Mouse (Mus musculus) kidney, adult 9 months (tissue): ENCODE results near the gene Stat1.

ENCODE experiments used
- DNase-seq: peaks from one replicate; pipeline ENCODE4 v3.0.0; 2022

The Stat1 gene

DNA sequence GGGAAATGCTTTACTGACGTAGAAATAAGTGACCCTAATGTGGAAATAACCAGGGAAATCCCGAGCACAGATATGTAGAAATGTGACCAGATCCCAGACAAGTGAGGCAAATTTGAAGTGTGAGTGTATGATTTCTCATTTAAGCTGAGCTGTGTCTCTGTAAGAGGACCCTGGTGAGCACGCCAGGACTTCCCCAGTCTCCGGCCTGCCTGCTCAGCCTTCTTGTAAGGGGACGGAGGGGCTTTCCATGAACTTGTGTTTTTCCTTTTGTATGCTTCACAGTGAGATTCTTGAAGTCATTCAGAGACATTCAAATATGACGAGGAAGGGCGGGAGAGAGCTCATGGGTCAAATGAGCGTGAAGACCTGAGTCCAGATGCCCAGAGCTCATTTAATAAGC lies 14.0 kb downstream of the Stat1 start:
- no peak for DNase-seq

DNA sequence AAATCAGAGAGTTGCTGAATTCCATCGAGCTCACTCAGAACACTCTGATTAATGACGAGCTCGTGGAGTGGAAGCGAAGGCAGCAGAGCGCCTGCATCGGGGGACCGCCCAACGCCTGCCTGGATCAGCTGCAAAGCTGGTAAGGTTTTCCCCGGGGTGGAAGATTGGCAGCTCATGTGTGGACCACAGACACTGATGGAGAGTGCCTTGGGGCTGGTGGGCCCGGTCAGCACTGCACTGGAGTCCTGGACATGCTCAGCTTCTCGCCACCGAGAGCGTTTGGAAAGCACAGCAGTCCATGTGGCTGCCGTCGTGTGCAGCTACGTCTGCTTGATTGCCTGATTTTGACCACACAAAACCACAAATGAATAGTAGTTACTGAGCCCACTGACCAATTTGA lies 18.1 kb downstream of the Stat1 start:
- DNase-seq, result no peak

DNA sequence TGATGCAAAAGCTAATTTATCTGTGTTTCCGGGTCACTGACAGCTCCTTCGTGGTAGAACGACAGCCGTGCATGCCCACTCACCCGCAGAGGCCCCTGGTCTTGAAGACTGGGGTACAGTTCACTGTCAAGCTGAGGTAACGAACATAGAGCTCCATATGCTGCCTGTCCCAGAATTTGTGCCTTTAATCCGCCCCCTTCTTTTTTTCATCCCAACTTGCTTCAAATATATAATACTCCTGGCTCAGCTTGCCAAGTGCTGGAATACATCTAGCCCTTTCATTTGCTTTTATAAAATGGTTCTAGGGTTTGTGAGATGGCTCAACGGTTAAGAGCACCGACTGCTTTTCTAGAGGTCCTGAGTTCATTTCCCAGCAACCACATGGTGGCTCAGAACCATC lies 21.3 kb downstream of the Stat1 start:
- DNase-seq, result no peak

DNA sequence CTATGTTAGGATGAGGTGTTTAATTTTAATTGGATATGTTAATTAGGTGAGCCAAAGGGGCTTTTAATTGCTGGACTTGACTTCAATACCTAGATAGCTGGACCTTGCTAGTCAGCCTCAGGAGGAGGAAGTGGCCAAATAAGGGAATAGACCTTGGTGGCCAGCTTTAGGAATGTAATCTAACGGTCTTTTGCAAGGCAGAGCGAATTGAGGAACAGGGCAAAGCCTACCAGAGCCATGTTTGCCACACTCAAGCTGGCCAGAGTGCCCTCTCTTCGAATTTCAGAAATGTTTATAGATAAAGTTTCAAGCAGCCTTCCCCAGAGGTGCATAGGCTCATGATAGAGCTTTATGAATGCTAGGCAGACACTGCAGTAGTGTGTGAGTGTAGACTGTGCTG lies 22.2 kb downstream of the Stat1 start:
- no peak for DNase-seq

DNA sequence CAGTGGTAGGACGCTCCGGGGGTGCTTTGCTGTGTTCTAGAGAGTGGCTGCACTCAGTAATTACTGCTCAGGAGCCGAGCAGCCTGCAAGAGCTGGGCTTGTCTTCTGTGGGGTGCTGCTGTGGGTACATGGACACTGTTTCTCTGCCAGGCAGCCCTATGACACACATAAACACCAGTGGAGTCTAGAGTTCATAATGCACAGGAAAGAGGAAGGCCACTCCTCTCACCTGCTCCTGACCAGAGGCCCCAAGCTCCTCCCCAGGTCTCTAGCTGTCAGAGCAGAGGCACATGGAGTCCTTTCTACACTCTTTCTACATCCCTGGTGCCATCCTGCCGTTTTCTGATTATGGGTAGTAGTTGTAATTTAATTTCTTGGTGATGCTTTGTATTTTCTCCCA lies 22.9 kb downstream of the Stat1 start:
- no peak for DNase-seq

DNA sequence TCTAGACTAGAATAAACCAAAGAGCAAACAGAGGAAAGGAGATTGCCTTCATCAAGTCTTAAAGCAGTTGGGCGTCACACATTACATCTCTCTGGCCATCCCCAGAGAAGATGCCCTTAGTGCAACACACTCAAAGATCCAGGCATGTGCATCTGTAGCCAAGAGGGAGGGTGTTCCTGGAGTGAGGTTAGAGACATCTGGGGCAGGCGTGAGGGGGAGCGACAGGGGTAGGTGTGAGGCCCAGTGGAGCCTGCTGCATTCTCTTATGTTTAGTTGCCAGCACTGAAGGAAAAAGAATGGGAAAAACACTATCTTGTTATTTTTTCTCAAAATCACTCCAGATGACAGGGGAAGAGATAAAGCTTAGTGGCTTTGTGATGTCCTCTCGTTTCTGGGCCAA lies 24.0 kb downstream of the Stat1 start:
- no peak for DNase-seq

DNA sequence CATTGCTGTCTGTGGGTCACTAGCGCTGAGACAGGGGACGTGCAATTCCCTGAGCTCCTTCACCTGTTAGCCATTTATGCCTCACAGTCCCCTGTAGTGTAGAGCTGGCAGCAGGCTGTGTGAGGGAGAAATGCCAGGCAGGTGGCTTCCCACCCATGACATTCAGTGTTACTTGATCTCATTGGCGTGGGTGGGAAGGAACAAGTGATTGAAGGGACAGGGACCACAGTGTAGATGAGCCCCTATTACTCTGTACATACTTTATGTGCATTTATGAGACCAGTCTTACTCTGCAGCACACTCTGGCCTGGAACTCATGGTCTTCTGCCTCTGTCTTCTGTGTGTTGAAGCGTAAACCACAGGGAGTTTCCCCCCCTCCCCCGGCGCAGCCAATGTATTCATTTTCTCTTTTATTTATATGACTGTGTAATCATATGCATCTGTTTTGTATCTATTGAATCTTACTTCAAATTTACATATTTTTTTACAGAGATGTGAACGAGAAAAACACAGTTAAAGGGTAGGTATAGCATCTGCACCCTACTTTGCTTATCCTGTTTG lies 24.4 kb downstream of the Stat1 start:
- DNase-seq, result no peak

DNA sequence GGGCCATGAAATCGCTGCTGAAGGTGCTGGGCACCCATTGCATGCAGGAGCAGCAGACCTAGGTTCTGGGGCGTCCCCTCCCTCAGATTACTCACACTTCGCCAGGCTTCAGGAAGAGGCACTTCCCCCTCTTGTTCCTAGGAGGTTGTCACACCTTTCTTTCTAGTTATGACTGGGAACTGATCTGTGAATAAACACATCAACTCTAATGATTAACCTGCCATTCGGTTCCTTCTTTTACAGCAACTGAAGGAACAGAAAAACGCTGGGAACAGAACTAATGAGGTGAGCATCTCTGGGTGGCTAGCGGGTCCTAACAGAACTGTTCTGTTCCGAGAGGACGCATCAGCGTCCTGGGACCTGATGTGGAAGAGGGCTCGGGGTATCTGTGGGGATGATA lies 25.7 kb downstream of the Stat1 start:
- no peak for DNase-seq

DNA sequence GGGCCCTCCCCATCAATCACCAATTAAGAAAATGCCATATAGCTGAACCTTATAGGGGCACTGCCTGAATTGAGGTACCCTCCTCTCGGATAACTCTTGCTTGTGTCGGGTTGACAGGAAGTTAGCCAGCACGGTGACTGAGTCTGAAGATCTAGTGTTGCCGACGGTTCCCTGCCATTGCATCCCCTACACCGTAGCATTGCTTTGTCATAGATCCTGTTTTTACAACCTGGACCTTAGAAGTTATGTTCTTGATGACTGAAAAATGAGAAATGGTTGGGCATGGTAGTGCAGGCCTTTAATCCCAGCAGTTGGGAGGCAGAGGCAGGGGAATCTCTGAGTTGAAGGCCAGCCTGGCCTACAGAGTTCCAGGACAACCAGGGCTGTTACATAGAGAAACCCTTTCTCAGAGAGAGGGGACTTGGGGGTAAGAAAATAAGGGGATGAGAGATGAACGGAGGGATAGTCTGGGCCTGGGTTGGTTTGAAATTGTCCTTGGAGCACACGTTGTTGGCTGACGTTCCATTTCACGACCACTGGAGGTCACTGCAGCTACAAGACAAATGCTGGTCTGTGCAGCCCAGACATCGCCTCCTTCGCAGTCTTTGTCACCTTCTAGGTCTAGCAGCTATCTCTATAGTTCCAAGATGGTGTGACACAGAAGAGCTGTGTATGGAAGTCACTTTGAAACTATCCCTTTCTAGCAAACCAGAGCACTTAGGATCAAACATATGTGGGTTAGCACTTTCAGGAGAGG lies 27.2 kb downstream of the Stat1 start:
- DNase-seq, result peak; percentile 63

DNA sequence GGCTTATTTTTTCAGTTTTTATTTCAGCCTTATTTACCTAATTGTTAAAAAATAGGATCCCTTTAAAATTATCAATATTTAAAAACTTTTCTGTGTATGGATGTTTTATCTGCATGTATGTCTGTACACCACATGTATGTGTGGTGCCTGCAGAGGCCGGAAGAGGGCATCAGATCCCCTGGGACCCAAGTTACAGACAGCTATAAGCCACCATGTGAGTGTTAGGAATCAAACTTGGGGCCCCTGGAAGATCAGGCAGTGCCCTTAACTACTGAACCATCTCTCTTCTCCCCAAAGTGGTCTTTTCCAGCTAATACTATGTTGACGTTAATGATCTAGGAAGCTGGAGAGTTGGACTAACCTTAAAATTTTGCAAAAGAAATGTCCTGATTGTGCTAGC lies 28.2 kb downstream of the Stat1 start:
- DNase-seq, result no peak

DNA sequence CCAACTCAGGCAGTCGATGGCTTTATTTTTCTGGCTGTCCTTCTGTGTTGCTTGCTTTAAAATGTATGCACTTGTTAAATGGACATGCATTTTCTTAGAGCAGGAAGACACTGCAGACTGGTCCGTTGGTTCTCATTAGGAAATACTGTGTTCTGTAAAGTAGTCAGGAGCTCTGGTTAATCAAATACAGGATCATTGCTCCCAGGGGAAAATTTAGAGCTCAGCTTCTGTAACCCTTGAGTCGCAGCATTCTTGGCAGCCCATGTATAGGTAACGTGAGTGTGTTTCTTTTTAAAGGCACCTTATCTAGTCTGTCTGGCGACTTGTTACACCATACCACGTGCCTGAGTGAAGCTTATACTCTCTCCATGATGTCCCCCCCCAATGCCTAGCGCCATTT lies 28.9 kb downstream of the Stat1 start:
- peak; percentile 68 for DNase-seq

DNA sequence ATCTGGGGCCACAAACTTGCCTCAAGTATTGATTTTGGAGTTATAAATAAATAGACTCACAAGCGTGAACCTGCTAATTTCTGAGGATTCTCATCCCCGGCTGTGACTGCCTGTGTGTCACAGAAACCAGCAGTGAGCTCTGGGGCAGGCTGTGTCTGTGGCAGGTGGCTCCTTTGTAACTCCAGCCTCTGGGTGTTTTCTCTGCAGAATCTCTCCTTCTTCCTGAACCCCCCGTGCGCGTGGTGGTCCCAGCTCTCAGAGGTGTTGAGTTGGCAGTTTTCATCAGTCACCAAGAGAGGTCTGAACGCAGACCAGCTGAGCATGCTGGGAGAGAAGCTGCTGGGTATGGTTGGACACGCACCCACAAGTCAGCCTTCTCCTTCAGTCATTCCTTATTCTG lies 29.5 kb downstream of the Stat1 start:
- DNase-seq, result no peak

DNA sequence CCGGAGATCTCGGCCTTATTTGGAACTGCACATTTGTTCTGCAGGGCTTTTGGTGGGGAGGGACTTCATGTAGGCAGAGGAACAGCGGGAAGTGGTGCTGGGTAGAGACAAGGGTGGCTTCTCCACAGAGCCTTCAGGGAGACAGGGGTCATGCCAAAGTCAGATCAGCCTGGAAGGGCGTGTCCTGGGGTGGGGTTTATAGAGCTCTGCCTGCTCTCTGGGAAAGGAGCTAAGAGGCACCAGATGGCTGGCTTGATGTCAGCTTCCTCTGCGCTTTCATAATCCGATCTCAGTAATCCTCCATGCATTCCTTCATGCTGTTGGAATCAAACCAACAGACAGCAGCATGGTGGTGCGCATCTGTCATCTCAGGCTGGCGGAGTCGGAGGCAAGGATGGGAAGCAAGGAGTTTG lies 30.7 kb downstream of the Stat1 start:
- DNase-seq, result no peak

DNA sequence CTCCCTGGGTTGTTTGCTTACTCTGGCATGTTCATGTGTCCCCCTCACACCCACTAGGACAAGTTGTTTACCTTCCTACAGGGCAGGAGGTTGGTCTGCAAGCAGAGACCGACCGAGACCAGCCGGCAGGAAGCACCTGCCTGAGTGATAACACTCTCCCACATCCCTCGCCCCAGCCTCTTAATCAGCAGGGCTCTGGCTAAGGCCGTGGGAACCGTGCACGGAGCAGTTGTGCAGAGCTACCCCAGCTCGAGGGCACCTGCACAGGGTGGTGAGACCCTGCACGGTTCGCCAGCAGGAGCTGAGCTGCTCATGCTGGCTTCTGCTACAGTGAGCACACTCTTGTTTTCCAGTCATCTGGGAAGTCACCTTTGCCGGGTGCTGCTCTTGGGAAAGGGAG lies 31.4 kb downstream of the Stat1 start:
- DNase-seq, result no peak

DNA sequence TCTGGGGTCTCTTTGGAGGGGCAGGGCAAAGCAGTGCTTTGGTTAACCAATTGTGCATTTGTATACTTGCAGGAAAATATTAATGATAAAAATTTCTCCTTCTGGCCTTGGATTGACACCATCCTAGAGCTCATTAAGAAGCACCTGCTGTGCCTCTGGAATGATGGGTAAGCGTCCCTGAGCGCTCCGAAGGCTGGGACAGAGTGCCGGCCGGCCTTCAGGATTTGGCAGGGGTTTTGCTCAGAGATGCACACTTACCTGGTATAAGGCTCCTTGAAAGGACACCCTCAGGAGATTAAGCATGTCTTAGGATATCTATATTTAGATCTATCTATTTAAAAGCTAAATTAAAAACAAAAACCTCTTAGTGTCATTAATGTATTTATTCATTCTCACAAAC lies 31.9 kb downstream of the Stat1 start:
- no peak for DNase-seq

DNA sequence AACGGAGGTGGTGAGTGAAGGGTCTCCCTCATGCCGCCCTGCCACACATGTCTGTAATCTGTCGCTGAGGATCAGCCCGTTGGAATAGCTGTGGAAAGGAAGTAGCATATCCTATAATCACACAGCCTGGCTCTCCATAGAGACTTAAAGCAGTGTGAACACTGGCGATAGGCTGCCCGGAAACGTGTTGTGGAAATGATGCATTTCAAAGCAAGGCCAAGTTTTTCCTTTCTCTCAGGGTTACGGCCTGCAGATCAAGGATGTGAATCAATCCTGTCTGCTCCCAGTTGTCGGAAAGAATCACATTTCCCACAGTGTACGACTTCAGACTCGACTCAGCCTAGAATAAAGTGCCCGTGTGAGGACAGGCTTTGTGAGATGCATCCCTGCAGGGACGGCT lies 33.1 kb downstream of the Stat1 start:
- no peak for DNase-seq

DNA sequence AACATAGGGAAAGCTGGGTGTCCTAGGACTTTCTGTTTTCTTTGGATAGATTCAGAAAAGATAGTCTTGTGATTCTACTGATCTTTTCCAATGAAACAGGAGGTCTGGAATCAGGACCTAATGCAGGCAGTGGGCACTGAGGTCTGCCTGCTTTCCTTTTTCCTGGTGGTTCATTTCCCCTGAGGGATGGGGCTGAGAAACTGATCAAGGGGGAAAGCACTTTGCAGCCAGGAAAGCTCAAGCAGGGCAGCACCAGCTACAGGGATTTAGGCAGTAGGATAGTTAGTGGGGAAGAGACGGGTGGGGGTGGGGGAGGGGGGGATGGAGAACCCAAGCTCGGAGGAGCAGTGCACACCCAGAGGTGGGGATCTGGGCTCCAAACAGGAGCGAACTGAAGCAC lies 33.7 kb downstream of the Stat1 start:
- DNase-seq, result no peak

DNA sequence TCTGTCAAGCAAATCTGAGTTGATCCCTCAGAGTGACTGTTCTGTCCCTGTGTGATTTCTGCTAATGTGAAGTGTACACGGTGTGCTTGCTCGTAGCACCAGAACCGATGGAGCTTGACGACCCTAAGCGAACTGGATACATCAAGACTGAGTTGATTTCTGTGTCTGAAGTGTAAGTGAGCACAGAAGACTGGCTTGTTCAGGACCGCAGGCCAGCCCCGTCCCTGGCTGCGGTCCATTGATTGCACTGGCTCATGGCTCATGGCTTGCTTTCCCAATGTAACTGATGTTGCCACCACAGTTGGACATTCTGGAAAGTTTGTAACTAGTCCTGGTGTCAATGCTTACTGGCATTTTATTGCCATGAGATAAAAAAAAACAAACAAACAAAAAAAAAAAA lies 35.6 kb downstream of the Stat1 start:
- peak; percentile 74 for DNase-seq

DNA sequence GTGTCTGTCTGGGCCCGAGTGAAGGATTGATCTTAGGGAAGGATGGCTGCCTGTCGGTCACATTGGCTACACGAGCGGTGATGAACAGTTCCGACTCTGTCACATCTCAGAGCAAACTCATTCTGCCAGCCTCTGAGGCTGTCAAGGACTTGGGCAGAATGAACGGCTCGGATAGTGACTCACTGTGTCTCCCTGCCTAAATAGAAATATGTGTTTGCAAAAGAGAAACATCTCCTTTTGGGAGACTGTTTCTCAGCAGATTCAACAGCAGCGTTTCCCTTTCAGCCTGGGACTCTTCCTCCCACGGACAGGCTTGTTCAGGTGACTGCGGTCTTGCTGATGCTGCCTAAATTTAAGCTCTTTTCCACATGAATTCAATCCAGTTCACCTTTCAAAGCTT lies 37.1 kb downstream of the Stat1 start:
- no peak for DNase-seq

DNA sequence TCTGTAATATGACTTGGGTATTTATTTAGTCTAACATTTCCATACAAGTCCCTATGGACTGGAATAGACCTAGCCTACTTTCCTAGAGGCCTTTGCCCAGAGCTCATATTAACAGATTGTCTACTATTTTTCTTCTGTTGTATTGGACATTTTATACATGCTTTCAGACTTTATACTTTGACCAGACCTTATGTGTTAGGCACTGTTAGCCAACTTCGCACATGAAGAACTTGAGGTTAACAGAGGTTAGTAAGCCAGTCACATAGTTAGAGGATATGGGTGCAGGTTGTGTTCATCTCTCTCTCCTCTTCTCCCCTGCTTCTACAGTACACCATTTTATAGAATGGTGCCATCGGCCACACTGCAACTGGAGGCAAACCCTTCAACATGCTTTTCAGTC lies 38.8 kb downstream of the Stat1 start:
- DNase-seq, result peak; percentile 79

DNA sequence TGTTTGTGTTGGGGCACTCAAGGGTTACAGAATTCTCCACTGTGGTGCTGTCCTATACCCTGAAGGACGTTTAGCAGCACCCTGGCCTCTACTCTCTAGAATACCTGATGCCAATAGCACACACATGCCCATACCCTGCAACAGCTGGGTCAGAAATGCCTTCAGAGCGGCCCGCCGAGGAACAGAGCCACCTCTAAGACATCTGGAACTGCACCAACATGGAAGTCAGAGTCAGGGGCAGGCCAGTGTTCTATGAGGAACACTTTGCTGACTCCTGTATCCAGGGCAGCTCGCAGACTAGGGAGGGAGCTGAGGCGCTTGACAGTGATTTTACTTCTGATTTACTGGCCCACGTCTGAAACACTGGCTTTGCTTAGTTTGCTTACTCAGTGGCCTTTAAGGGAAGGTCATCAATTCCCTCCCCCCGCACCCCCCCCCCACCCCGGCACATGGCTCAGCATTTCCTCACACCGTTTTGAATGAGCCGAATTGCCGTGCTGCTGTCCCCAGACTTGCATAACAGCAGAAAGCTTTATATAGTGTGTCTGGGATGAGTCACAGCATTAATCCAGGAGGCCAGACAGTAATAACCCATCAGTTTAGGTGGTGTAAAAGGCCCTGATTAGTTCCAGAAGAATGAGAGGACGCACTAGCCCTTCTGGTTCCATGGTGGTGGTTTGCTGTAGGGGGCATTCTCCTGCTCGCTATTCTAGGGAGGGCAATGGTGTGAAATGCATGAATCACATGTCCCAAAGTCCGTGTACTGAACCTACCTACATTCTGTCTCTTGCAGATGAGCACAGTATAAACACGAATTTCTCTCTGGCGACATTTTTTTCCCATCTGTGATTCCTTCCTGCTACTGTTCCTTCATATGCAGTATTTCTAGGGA lies 39.5 kb downstream of the Stat1 start:
- DNase-seq, result peak; percentile 32

DNA sequence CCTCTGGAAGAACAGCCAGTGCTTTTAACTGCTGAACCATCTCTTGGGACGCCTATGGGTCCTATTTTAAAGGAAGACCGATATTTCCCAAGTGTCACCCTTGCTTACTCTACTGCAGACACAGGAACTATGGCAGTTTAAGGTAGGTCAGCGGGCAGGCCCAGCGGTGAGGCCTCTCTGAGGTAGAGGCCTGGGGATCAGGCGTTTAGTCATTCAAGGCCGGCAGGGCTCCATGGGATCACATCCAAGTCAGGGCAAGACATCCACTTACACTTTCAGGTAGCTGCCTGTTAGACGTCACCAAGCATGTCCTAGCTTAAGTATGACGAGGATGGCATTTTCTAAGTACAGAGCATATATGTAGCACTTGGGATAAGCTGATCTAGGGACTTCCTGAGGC lies 41.9 kb downstream of the Stat1 start:
- DNase-seq, result no peak

DNA sequence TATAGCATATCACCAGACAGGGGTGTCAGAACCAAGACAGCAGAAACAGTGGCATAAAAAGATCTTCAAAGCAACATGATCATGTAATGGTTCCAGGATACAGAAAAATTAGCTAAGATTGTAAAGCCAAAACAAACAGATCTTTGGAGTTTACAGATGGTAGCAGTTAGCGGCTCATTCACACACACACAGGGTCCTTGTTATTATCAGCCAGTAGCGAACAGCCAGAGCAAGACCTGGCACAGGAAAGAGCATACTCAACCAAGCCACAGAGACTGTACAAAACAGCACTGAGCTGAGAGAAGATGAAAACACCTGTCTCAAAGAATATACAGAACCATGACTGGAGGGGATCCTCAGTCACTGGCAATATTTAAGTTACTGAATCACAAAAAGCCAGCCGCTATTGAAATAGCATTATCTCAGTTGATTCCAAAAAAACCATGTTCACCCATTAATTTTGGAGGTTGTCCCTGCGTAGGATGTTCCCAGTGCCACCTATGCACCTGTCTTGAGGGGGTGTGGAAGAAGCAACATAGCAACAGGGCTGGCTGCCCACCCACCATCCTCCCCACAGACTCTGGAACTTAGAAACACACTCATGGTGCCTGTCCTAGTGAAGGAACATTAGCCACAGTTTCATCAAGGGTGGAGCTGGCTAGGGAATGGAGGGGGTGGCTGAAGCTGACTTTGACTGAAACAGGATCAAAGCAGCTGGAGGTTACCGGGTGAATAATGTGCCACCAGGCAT lies 44.6 kb downstream of the Stat1 start:
- DNase-seq, result no peak
